Mouse (Mus musculus) lung, postnatal 0 days (tissue): Measurements from ENCODE around the gene Npepps.

Source experiments
- CTCF ChIP-seq: IDR thresholded peaks from 2 replicates; pipeline ENCODE4 v1.5.1; 2016; ENCODE audit warnings: antibody characterized with exemption, mild to moderate bottlenecking
- EP300 ChIP-seq: IDR thresholded peaks from 2 replicates; pipeline ENCODE4 v1.6.1; 2016; ENCODE audit warnings: antibody characterized with exemption, mild to moderate bottlenecking, control low read depth

GRCm38 (mm10) chr11:97186947-97187763, 93.3 kb downstream of the Npepps start:
- peak; percentile 18 for TF ChIP-seq CTCF
- no peak for TF ChIP-seq EP300
